Mouse (Mus musculus) mouse embryonic stem cell (cell line): ENCODE measurements around the gene Cxcr5.
"Not testable (repeated sequence)": the region's sequence is repeated elsewhere in the genome, so short reads cannot be mapped to it uniquely, and the experiment has no call there.

ENCODE experiments used
- in situ Hi-C, 2 experiments: fragments of 300-500 bp; cut with MboI; formaldehyde crosslinking; loops; 1 replicate in 1 of 2; 3 replicates in 1 of 2; pipeline ENCODE4 v1.14.3; 2019 to 2020; ENCODE audit warnings: low sequenced_read_pairs in 2 of 2, low pct_unique_long_range_greater_than_20kb in 1 of 2, mixed read lengths in 1 of 2; ENCODE audit not compliant: unreplicated experiment in 1 of 2

Cxcr5 gene

GRCm38 (mm10) chr9:44590969-44591368 lies 29.3 kb upstream of the Cxcr5 start:
- in situ Hi-C loops = no loop called here

- in situ Hi-C loops = no loop called here
Observed at GRCm38 (mm10) chr9:44589095-44589494, 27.4 kb upstream of the Cxcr5 start.

- in situ Hi-C loops = no loop called here
Observed at GRCm38 (mm10) chr9:44588605-44589004, 26.9 kb upstream of the Cxcr5 start.

- in situ Hi-C loops = no loop called here
Observed at GRCm38 (mm10) chr9:44587262-44588160, 25.8 kb upstream of the Cxcr5 start.

- in situ Hi-C loops = no loop called here
Observed at GRCm38 (mm10) chr9:44586640-44587261, 25.1 kb upstream of the Cxcr5 start.

- in situ Hi-C loops = no loop called here
Observed at GRCm38 (mm10) chr9:44582390-44582789, 20.7 kb upstream of the Cxcr5 start.

GRCm38 (mm10) chr9:44581423-44581822 lies 19.7 kb upstream of the Cxcr5 start:
- in situ Hi-C loops = no loop called here

GRCm38 (mm10) chr9:44580085-44580484 lies 18.4 kb upstream of the Cxcr5 start:
- in situ Hi-C loops = no loop called here

- in situ Hi-C loops = no loop called here
Observed at GRCm38 (mm10) chr9:44579392-44579791, 17.7 kb upstream of the Cxcr5 start.

- in situ Hi-C loops = not testable (repeated sequence)
Observed at GRCm38 (mm10) chr9:44576046-44576445, 14.4 kb upstream of the Cxcr5 start.

- in situ Hi-C loops = no loop called here
Observed at GRCm38 (mm10) chr9:44575095-44575494, 13.4 kb upstream of the Cxcr5 start.

- in situ Hi-C loops = no loop called here
Observed at GRCm38 (mm10) chr9:44573306-44573705, 11.6 kb upstream of the Cxcr5 start.

- in situ Hi-C loops = no loop called here
Observed at GRCm38 (mm10) chr9:44570939-44571382, 9.3 kb upstream of the Cxcr5 start.

GRCm38 (mm10) chr9:44568083-44568455 lies 6.4 kb upstream of the Cxcr5 start:
- in situ Hi-C loops = no loop called here

- in situ Hi-C loops = no loop called here
Observed at GRCm38 (mm10) chr9:44567338-44568082, 5.8 kb upstream of the Cxcr5 start.

GRCm38 (mm10) chr9:44565367-44565766 lies 3.7 kb upstream of the Cxcr5 start:
- in situ Hi-C loops = no loop called here

- in situ Hi-C loops = no loop called here
Observed at GRCm38 (mm10) chr9:44562936-44563335, 1.3 kb upstream of the Cxcr5 start.

- in situ Hi-C loops = no loop called here
Observed at GRCm38 (mm10) chr9:44552161-44552560, 9.5 kb downstream of the Cxcr5 start.

GRCm38 (mm10) chr9:44551138-44551537 lies 10.5 kb downstream of the Cxcr5 start:
- in situ Hi-C loops = no loop called here
